Mouse (Mus musculus) heart, embryonic 15.5 days (tissue): ENCODE measurements around the gene Ppwd1. TPM values are rescaled to one million over a fixed set of nuclear protein-coding genes. Genes with fewer than 3 reads are reported as not detected.
A peak's percentile ranks its signal among the peaks of the same experiment; 100 is the strongest.
"Not testable (repeated sequence)": the region's sequence is repeated elsewhere in the genome, so short reads cannot be mapped to it uniquely, and the experiment has no call there.

Experiments used
- ATAC-seq: fragments of 200-750 bp; cut with Nextera tagmentation; replicated peaks from 2 replicates; pipeline ENCODE4 v1.8.0; 2017; ENCODE audit warnings: low read depth, moderate TSS enrichment; ENCODE audit not compliant: insufficient number of reproducible peaks, insufficient read depth, low FRiP score
- H3K27ac ChIP-seq: fragments of 300-500 bp; sonication (generic); 2 replicates; pipeline ENCODE4 v1.5.1; 2015; ENCODE audit warnings: mild to moderate bottlenecking, inconsistent platforms
- H3K27me3 ChIP-seq: fragments of 300-500 bp; sonication (generic); 2 replicates; pipeline ENCODE4 v1.6.1; 2015; ENCODE audit warnings: inconsistent platforms
- H3K36me3 ChIP-seq: fragments of 300-500 bp; sonication (generic); 2 replicates; pipeline ENCODE4 v1.6.1; 2015; ENCODE audit warnings: mild to moderate bottlenecking, inconsistent platforms
- H3K4me1 ChIP-seq: fragments of 300-500 bp; sonication (generic); replicated peaks from 2 replicates; pipeline ENCODE4 v1.6.1; 2015; ENCODE audit warnings: inconsistent platforms
- H3K4me2 ChIP-seq: fragments of 300-500 bp; sonication (generic); 2 replicates; pipeline ENCODE4 v1.6.1; 2015; ENCODE audit warnings: inconsistent platforms, mild to moderate bottlenecking, moderate library complexity
- H3K4me3 ChIP-seq: fragments of 300-500 bp; sonication (generic); 2 replicates; pipeline ENCODE4 v1.5.1; 2015; ENCODE audit warnings: mild to moderate bottlenecking, inconsistent platforms
- H3K9ac ChIP-seq: fragments of 300-500 bp; sonication (generic); 2 replicates; pipeline ENCODE4 v1.6.1; 2015; ENCODE audit warnings: mild to moderate bottlenecking, inconsistent platforms
- H3K9me3 ChIP-seq: fragments of 300-500 bp; sonication (generic); replicated peaks from 2 replicates; pipeline ENCODE4 v1.6.1; 2016; ENCODE audit warnings: inconsistent platforms
- WGBS: fragments of 180-500 bp; shearing (Covaris S2); methylation state at CpG from one replicate; pipeline ENCODE4 v1.1.7; 2015; ENCODE audit warnings: mixed read lengths; 5-methylcytosine and 5-hydroxymethylcytosine counted together
- polyA plus RNA-seq: library from polyadenylated mRNA; unstranded; fragments of >200 nt; fragmentation: Nextera tagmentation; extraction: Ambion mirVana; gene quantifications from 2 replicates; pipeline ENCODE4 v1.2.1, GENCODE M21; 2015

Ppwd1 gene
- polyA plus RNA-seq, result 8.7 and 8.8 TPM in 2 replicates

DNA sequence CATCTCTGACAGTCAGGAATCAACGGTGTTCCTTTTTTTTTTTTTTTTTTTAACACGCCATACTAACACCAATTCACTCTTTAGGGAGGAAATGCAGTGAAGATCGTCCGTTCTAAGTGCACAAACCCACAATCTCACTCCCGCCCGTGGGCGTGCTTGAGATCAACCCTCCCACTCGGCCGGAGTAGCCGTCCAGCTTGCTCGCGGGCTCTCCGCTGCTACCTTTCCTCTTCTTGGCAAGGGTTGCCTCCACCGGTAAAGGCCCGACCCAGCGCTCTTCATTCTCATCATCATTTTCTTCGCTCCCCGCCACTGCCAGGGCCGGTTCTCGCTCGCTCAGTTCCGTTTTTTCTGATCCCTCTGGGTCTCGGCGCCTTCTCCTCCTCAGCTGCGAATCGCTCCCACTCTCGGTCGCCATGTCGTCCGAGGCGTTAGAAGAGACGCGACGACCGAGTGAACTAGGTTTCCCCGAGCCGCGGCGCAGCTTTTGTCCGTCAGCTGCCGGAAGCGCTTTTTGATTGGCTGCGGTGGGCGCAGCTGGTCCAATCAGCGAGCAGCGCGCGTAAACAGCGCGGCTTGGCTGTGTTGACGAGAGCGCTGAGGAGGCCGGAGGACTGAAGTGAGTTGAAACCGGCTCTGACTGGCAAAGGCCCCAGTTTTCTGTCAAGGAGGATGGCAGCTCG lies at the start of gene Ppwd1, which contains the start of gene Cenpk:
Ppwd1 (minus strand) TSS at position 460 of the 683 bp plus-strand sequence.
Cenpk (plus strand) TSS at position 228 of the 683 bp plus-strand sequence.
- under 1% methylated on average over 55 of the region's 55 CpGs for WGBS

DNA sequence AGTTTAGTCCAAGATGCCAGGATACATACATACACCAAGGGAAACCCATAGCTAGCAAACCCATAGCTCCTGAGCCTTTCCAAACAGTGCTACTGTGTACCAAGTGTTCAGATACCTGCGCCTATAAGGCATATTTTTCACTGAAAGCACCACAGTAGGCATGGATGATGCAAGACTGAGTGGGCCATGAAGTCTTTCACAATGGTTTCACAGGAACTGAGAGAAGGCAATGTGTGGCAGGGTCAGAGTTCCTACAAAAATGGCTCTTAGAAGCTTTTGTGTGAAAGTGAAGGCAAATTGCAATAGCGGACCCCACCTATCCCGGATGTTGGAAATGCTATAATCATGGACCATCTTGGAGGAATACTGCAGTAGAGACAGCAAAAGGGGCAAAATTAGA lies 30.4 kb upstream of the Ppwd1 start:
- no peaks in the 10 kb centered on the region; the same call in 1 of the 2 replicates for H3K9me3 ChIP-seq
- WGBS, result 90% methylated on average over 3 of the region's 3 CpGs
- no peaks in the 10 kb centered on the region for H3K27me3 ChIP-seq
- no peaks in the 10 kb centered on the region for H3K4me1 ChIP-seq
- H3K36me3 ChIP-seq, result no peaks in the 10 kb centered on the region
- H3K4me3 ChIP-seq, result no peak overlapping the region
- no peak overlapping the region for H3K9ac ChIP-seq
- no peak for ATAC-seq
- H3K4me2 ChIP-seq, result no peak overlapping the region
- no peak overlapping the region for H3K27ac ChIP-seq

More for the DNA sequence above, at the start of gene Ppwd1, which contains the start of gene Cenpk:
- ATAC-seq, result peak; percentile 98
- Histone ChIP-seq H3K27me3 (no peaks in the 10 kb centered on the region), H3K4me3 (peak within 1 kb of the TSS; percentile 76), H3K36me3 (peaks cover 9% of the 10 kb centered on the region; the same call in 1 of the 2 replicates), H3K9me3 (no peaks in the 10 kb centered on the region), H3K27ac (peak within 1 kb of the TSS; percentile 92), H3K4me1 (peaks cover 13% of the 10 kb centered on the region), H3K9ac (peak within 1 kb of the TSS; percentile 75), H3K4me2 (peak within 1 kb of the TSS; percentile 73)

- no peak for ATAC-seq
- peak overlapping the region; percentile 92 for H3K27ac ChIP-seq
- H3K9me3 ChIP-seq, result no peaks in the 10 kb centered on the region
- H3K36me3 ChIP-seq, result peaks cover 7% of the 10 kb centered on the region; the same call in 1 of the 2 replicates
- H3K4me2 ChIP-seq, result peak overlapping the region; percentile 73
- H3K4me1 ChIP-seq, result peaks cover 13% of the 10 kb centered on the region
- H3K27me3 ChIP-seq, result no peaks in the 10 kb centered on the region
- peak overlapping the region; percentile 70 for H3K9ac ChIP-seq
- peak overlapping the region; percentile 76 for H3K4me3 ChIP-seq
- 5% methylated on average over 15 of the region's 15 CpGs for WGBS
These were observed 538 bp upstream of the Ppwd1 start for GRCm38 (mm10) chr13:104229181-104229580.

GRCm38 (mm10) chr13:104227478-104227877 lies 1.2 kb downstream of the Ppwd1 start:
- Histone ChIP-seq H3K36me3 (peaks cover 3% of the 10 kb centered on the region; the same call in 1 of the 2 replicates), H3K4me1 (peaks cover 13% of the 10 kb centered on the region), H3K9ac (peak overlapping the region; percentile 75), H3K9me3 (no peaks in the 10 kb centered on the region), H3K4me2 (peak overlapping the region; percentile 65), H3K27ac (no peak overlapping the region), H3K4me3 (peak overlapping the region; percentile 76), H3K27me3 (no peaks in the 10 kb centered on the region)
- 44% methylated on average over 3 of the region's 3 CpGs for WGBS
- ATAC-seq, result no peak

DNA sequence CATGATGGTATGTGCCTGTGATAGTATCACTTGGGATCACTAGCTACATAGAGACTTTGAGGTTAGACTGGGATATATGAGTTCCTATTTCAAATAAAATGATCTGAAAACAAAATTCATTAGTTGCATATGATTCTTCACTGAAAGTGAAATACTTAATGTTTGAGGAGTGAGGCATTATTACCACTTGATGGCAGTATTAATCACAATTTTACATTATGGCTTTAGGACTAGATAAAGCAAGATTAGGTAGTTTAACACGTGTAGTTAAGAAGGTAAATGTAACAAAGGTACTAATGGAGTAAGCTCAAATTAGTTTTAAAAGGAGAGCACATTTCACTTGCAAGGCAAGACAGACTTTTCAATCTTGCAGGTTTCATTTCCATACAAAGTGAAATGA lies 24.3 kb downstream of the Ppwd1 start:
- H3K36me3 ChIP-seq, result peaks cover 32% of the 10 kb centered on the region
- no peak overlapping the region for H3K9ac ChIP-seq
- no peaks in the 10 kb centered on the region for H3K27me3 ChIP-seq
- H3K27ac ChIP-seq, result no peak overlapping the region
- no peaks in the 10 kb centered on the region for H3K9me3 ChIP-seq
- H3K4me3 ChIP-seq, result no peak overlapping the region
- no peak overlapping the region for H3K4me2 ChIP-seq
- 63% methylated on average over 1 of the region's 1 CpGs for WGBS
- H3K4me1 ChIP-seq, result no peaks in the 10 kb centered on the region
- no peak for ATAC-seq

- not testable (repeated sequence) for ATAC-seq, H3K27ac ChIP-seq, H3K9ac ChIP-seq, H3K4me3 ChIP-seq, H3K9me3 ChIP-seq, H3K4me2 ChIP-seq, H3K27me3 ChIP-seq, H3K4me1 ChIP-seq
- H3K36me3 ChIP-seq, result peaks cover 35% of the 10 kb centered on the region
These were observed 32.8 kb downstream of the Ppwd1 start for GRCm38 (mm10) chr13:104195891-104196290.

DNA sequence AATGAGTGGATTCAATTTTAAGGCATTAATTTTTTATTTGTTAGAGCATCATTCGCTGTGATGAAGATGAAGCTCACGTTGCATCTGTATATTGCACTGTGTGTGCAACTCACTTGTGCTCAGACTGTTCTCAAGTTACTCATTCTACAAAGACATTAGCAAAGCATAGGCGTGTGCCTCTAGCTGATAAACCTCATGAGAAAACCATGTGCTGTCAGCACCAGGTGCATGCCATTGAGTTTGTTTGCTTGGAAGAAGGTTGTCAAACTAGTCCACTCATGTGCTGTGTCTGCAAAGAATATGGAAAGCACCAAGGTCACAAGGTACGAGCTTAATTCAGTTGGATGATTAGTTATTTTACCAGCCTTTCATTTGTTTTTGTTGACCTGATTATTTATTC lies 41.3 kb downstream of the Ppwd1 start:
- ATAC-seq, result no peak
- no peak overlapping the region for H3K4me2 ChIP-seq
- peaks cover 24% of the 10 kb centered on the region for H3K36me3 ChIP-seq
- H3K4me1 ChIP-seq, result no peaks in the 10 kb centered on the region
- no peaks in the 10 kb centered on the region for H3K27me3 ChIP-seq
- 54% methylated on average over 4 of the region's 4 CpGs for WGBS
- H3K9me3 ChIP-seq, result no peaks in the 10 kb centered on the region
- no peak overlapping the region for H3K9ac ChIP-seq
- no peak overlapping the region for H3K27ac ChIP-seq
- H3K4me3 ChIP-seq, result no peak overlapping the region

DNA sequence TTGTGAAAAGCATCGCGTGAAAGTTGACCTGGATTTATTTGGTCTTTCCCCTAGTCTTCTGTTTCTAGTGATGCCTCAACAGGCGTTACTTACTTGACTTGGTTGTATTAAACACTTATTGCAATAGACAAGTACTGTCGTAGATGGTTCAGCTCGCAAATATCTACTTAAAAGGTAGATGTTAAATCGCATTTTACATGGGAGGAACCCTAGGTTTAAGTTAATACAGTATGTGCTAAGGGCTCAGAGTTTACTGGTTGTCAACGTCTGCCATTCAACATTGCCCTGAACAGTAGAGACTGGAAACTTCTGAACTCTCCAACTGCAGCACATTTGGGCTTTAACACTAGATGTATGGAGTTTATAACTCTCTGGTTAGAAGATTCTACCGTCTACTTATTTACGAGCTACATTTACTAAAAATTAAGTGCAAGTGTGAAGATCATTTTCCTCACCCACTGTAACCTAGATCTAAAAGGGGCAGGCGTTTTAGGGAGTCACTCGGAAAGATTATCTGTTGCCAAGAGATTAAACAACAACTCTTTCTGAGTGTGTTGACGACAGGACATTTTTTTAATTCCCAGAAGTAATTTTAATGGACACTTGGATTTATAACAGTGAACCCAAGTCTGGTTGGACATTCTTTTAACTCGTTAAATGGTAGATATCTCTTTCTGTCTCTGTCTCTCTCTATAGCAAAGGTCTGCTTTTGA lies 49.3 kb downstream of the Ppwd1 start:
- Histone ChIP-seq H3K9ac (peak overlapping the region; percentile 90), H3K9me3 (no peaks in the 10 kb centered on the region), H3K4me3 (peak overlapping the region; percentile 97), H3K4me2 (peak overlapping the region; percentile 64), H3K27ac (peak overlapping the region; percentile 81), H3K4me1 (peaks cover 16% of the 10 kb centered on the region), H3K27me3 (no peaks in the 10 kb centered on the region), H3K36me3 (no peaks in the 10 kb centered on the region; the same call in 1 of the 2 replicates)
- ATAC-seq, result no peak
- 10% methylated on average over 13 of the region's 13 CpGs for WGBS

DNA sequence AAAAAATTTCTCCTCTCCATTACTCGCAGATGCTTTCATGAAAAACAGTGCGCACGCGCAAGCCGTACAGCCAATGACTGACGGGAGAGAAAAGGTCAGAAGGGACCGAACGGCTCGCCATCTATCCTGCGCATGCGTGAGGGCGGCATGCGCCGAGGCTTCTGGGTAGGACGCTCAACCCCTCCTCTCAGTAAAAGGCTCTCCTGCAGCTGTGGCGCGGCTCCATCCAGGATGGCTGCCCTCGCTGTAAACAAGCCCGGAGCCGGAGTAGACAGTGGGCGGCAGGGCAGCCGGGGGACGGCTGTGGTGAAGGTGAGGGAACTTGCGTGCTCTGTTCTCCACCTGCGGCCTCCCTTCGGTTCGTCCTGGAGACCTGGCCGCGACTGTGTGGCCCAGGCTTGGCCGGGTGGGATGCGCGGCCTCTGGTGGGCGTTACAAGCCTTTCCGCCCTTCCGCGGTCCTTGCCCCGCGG lies 50.0 kb downstream of the Ppwd1 start, which contains the start of gene Trim23:
Trim23 (plus strand) TSS at position 148 of the 472 bp plus-strand sequence.
- H3K9me3 ChIP-seq, result no peaks in the 10 kb centered on the region
- H3K9ac ChIP-seq, result peak within 1 kb of the TSS; percentile 90
- H3K4me3 ChIP-seq, result peak within 1 kb of the TSS; percentile 97
- ATAC-seq, result peak; percentile 99
- no peaks in the 10 kb centered on the region for H3K27me3 ChIP-seq
- H3K4me2 ChIP-seq, result peak within 1 kb of the TSS; percentile 71
- peaks cover 16% of the 10 kb centered on the region for H3K4me1 ChIP-seq
- no peaks in the 10 kb centered on the region; the same call in 1 of the 2 replicates for H3K36me3 ChIP-seq
- WGBS, result under 1% methylated on average over 38 of the region's 38 CpGs
- peak within 1 kb of the TSS; percentile 84 for H3K27ac ChIP-seq

DNA sequence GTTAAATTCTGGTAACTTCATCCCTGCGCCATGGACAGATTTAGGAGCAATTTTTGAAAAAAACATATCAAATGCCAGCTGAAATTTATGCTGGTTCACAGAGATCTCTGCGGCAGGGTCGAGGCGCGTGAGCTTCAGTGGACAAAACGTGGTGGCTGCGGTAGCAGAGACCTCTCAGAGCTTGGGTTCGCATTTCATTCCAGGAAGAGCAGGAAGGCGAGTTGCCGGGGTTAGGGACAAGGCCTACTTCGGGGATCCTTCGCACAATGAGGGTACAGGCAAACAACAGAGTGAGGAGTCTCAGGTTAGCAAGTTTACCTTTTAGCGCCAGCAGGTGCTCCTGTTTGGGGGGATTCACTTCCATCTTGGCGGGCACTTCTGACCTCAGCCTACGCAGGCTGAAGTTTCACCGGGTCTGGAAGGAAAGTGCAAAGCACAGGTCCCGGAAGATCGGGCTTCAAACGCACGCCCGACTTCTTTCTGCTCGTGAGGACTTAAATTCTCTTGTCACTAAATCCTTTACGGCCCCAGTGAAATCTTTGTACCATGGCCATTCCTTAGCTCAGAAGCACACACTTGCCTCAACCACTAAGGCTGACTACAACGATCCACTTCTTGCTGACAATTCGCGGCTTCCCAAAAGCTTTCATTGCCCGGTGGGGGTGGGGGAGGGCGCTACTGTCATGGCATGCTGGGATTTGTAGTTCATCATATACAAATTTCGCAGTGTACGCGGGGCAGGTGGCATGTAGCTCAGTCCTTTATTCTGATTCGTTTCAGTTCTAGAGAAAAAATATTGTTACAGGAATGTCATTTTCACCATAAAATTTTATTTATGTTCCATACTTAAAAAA lies 50.6 kb downstream of the Ppwd1 start, which contains the start of gene Trappc13:
Trappc13 (minus strand) TSS at position 674 of the 854 bp plus-strand sequence.
- peak within 1 kb of the TSS; percentile 84 for H3K27ac ChIP-seq
- H3K4me3 ChIP-seq, result peak within 1 kb of the TSS; percentile 97
- H3K9ac ChIP-seq, result peak within 1 kb of the TSS; percentile 90
- H3K9me3 ChIP-seq, result no peaks in the 10 kb centered on the region
- H3K27me3 ChIP-seq, result no peaks in the 10 kb centered on the region
- H3K4me1 ChIP-seq, result peaks cover 16% of the 10 kb centered on the region
- H3K4me2 ChIP-seq, result peak within 1 kb of the TSS; percentile 71
- ATAC-seq, result peak; percentile 88
- WGBS, result under 1% methylated on average over 32 of the region's 32 CpGs
- H3K36me3 ChIP-seq, result no peaks in the 10 kb centered on the region; the same call in 1 of the 2 replicates
